Mouse (Mus musculus) kidney, adult 2 months (tissue): ENCODE measurements around the gene Gm10037. TPM values are rescaled to one million over a fixed set of nuclear protein-coding genes. Genes with fewer than 3 reads are reported as not detected.
"Not testable (repeated sequence)": the region's sequence is repeated elsewhere in the genome, so short reads cannot be mapped to it uniquely, and the experiment has no call there.

Experiments used
- DNase-seq: peaks from one replicate; pipeline ENCODE4 v3.0.0; 2021
- H3K27ac ChIP-seq: fragments of 200-500 bp; 2 replicates; pipeline ENCODE4 v1.5.1; 2012; ENCODE audit warnings: low read depth, low read length, control low read depth, inconsistent platforms; ENCODE audit not compliant: insufficient read depth
- H3K27me3 ChIP-seq: fragments of 200-500 bp; replicated peaks from 2 replicates; pipeline ENCODE4 v1.6.1; 2012; ENCODE audit warnings: mild to moderate bottlenecking, moderate library complexity, low read length, inconsistent platforms; ENCODE audit not compliant: control insufficient read depth, insufficient read depth
- H3K36me3 ChIP-seq: fragments of 200-500 bp; 2 replicates; pipeline ENCODE4 v1.6.1; 2012; ENCODE audit warnings: mild to moderate bottlenecking, moderate library complexity, low read length, inconsistent platforms; ENCODE audit not compliant: control insufficient read depth, insufficient read depth
- H3K4me1 ChIP-seq: fragments of 200-500 bp; 2 replicates; pipeline ENCODE4 v1.6.1; 2011; ENCODE audit warnings: low read length; ENCODE audit not compliant: control insufficient read depth, insufficient read depth
- H3K4me3 ChIP-seq: fragments of 200-500 bp; 2 replicates; pipeline ENCODE4 v1.5.1; 2011; ENCODE audit warnings: mild to moderate bottlenecking, low read depth, low read length, control low read depth; ENCODE audit not compliant: insufficient read depth
- CTCF ChIP-seq: fragments of 200-500 bp; conservative IDR thresholded peaks from 2 replicates; pipeline ENCODE4 v1.5.1; 2011; ENCODE audit warnings: low read depth, mild to moderate bottlenecking, control low read depth, low read length, moderate library complexity, mixed read lengths; ENCODE audit not compliant: insufficient read depth, insufficient read length
- POLR2A ChIP-seq: fragments of 200-500 bp; IDR thresholded peaks from one replicate; pipeline ENCODE4 v1.6.1; 2011; ENCODE audit warnings: low read depth, low read length, control low read depth
- WGBS: fragments of 180-500 bp; shearing (Covaris S2); methylation state at CpG from one replicate; pipeline ENCODE4 v1.1.7; 2018; 5-methylcytosine and 5-hydroxymethylcytosine counted together
- polyA plus RNA-seq: library from polyadenylated mRNA; depleted of rRNA; stranded (reverse); fragments of >200 nt; gene quantifications from 2 replicates; pipeline ENCODE4 v1.2.3, GENCODE M21; 2012; rRNA removed

Gm10037 gene
- polyA plus RNA-seq, result 1.9 and 2.5 TPM in 2 replicates

DNA sequence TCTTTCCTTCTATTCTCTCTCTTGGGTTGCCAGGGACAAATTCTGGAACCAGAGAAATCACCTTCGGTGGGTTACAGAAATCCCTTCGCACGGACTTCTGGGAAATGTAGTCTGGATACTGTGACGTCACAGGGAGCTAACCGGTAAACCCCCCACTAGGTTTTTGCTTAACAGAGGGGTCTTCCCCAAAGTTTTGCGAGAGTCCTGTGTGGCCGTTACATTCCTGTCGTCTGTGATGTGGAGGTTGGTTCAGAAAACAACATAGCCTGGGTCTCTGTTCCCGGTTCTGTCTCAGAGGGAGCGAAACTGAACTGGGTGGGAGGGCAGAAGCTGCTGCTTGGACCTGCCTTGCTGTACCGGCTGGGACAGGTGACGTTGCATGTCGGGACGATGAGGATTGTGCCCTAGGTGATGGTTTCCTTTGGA, at the start of gene Gm10037:
Gm10037 (plus strand) TSS at position 196 of the 426 bp plus-strand sequence.
- DNase-seq, result peak; percentile 74
- Histone ChIP-seq H3K36me3 (peaks cover 1% of the 10 kb centered on the region; the same call in 1 of the 2 replicates), H3K27me3 (no peaks in the 10 kb centered on the region), H3K4me3 (peak within 1 kb of the TSS; percentile 80), H3K4me1 (peaks cover 2% of the 10 kb centered on the region; the same call in 1 of the 2 replicates), H3K27ac (0 out of 2 replicates have a peak within 1 kb of the TSS, but pooled peaks have one; percentile 34)
- 4% methylated on average over 14 of the region's 14 CpGs for WGBS
- TF ChIP-seq CTCF (no peak), POLR2A (no peak)

DNA sequence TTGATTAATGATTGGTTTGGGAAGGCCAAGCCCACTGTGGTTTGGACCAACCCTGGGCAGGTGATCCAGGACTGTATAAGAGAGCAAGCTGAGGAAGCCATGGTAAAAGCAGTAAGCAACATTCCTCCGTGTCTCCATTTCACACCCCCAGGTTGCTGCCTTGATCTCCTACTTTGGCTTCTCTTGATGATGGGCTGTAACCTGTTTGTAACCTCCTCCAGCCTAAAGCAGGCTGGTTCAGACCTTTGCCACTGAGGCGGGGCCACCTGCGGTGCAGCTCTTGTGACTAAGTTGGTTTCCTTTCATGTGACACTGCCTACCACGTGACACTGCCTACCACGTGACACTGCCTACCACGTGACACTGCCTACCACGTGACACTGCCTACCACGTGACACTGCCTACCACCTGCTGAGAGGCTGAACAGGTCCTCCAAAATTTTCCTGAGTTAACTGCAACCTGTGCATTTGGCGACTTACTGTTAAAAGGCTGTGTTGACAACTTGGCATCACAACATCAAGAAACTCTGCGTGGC, 38.9 kb upstream of the Gm10037 start:
- 93% methylated on average over 10 of the region's 10 CpGs for WGBS
- Histone ChIP-seq H3K4me1 (no peaks in the 10 kb centered on the region), H3K4me3 (no peak overlapping the region), H3K36me3 (no peaks in the 10 kb centered on the region), H3K27ac (no peak overlapping the region), H3K27me3 (no peaks in the 10 kb centered on the region)
- DNase-seq, result no peak
- no peak for TF ChIP-seq CTCF
- no peak for TF ChIP-seq POLR2A

DNA sequence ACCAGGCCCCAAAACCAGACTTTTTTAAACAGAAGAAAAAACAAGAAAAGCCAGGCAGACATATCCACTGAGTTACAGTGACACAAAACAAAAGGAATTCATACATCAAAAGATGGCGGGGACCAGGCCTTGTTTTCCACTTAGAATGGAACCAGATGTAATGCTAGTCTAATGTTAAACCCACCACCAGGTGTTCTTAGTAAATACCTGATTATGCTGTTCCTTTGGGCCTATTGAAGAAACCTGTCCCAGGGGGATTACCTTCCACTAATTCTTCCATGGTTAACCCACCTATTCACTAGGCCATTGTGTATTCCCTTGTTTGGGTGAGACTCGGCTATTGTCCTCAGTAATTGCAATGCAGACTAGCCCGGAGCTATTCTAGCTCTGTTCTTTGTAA, 32.3 kb upstream of the Gm10037 start:
- no peak for DNase-seq
- H3K27me3 ChIP-seq, result no peaks in the 10 kb centered on the region
- TF ChIP-seq POLR2A (no peak), CTCF (no peak)
- no peaks in the 10 kb centered on the region for H3K36me3 ChIP-seq
- H3K4me1 ChIP-seq, result no peaks in the 10 kb centered on the region
- no peak overlapping the region for H3K27ac ChIP-seq
- H3K4me3 ChIP-seq, result no peak overlapping the region
- WGBS, result 90% methylated on average over 3 of the region's 3 CpGs

DNA sequence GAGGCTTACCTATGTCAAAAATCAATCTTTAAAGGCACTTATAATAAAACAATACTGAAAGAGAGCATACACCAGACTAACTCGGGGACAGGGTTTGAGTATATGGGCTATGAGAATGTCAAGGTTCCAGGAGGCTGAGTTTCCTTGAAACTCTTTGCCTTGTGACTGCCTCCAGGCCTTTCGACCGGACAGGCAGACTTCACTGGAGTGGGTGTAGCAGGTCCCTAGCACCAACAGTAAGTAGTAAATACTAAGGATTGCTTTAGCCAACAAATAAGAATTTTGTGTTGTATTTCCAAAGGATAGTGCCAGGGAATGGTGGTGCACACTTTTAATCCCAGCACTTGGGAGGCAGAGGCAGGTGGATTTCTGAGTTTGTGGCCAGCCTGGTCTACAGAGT, 31.8 kb upstream of the Gm10037 start:
- not testable (repeated sequence) for H3K4me1 ChIP-seq, DNase-seq, H3K4me3 ChIP-seq, H3K36me3 ChIP-seq, H3K27me3 ChIP-seq, H3K27ac ChIP-seq
- 84% methylated on average over 3 of the region's 3 CpGs for WGBS

DNA sequence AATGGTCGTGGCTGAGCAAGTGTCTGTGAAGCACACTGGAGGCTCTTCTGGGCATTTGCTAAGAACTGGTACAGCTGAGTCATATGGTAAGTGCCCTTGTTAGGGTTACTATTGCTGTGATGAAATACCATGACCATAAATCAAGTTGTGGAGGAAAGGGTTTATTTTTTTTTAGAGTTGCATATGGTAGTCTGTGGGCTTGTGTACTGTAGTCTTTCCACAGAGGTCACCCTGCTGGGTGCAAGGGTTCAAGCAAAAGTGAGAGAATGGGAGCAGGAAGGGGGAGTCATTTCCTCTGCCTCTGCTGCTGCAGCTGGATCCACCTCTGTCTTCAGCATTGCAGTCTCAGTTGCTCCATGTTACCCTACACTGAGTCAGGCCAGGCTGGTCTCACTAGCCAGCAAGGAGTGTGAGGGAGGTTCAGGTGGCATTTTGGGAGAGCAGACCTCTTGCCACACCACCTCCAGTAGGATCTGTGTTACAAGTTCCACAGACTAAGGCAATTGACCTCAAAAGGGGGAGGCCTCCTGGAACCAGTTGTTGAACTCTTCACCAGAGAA, 19.2 kb upstream of the Gm10037 start:
- WGBS, result 55% methylated on average over 1 of the region's 1 CpGs
- H3K4me1 ChIP-seq, result no peaks in the 10 kb centered on the region
- H3K4me3 ChIP-seq, result no peak overlapping the region
- no peaks in the 10 kb centered on the region for H3K27me3 ChIP-seq
- no peaks in the 10 kb centered on the region for H3K36me3 ChIP-seq
- H3K27ac ChIP-seq, result no peak overlapping the region
- no peak for DNase-seq
- TF ChIP-seq CTCF (no peak), POLR2A (no peak)

DNA sequence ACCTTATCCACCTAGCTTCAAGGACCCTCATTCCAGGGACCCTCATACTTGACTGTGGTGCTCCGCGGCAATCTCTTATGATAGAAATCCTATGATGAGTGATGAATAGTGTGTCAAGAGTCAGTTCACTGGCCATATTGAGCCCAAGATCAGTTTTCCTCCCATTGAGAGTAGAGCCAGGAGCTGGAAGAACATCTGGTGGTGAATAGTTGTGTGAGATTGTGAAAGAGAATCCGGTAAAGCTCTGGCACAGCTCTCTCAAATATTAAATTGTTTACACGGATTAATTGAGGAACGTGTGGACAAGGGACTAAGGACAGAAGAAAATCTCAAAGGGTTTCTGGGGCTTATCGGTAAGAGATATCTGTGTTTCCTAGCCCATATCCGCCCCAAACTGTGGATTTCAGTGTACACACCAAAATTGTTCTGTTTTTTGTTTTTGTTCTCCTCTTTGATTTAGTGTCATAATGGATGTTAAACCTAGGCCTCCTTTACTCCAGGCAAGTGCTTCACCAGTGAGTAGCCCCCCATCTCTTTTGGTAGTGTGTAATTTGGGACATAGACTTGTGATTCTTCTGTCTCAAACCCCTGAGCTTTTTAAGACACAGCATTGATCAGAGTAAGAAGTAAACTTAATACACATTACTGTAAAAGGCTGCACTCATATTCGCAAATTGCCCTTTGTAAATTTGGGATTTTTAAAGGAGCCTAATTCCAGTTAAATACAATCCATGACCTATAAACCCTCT, 17.8 kb upstream of the Gm10037 start:
- no peaks in the 10 kb centered on the region for H3K27me3 ChIP-seq
- H3K4me3 ChIP-seq, result no peak overlapping the region
- no peak for DNase-seq
- no peak overlapping the region for H3K27ac ChIP-seq
- no peaks in the 10 kb centered on the region for H3K4me1 ChIP-seq
- H3K36me3 ChIP-seq, result no peaks in the 10 kb centered on the region
- TF ChIP-seq POLR2A, result no peak
- TF ChIP-seq CTCF, result no peak
- WGBS, result 78% methylated on average over 8 of the region's 8 CpGs

DNA sequence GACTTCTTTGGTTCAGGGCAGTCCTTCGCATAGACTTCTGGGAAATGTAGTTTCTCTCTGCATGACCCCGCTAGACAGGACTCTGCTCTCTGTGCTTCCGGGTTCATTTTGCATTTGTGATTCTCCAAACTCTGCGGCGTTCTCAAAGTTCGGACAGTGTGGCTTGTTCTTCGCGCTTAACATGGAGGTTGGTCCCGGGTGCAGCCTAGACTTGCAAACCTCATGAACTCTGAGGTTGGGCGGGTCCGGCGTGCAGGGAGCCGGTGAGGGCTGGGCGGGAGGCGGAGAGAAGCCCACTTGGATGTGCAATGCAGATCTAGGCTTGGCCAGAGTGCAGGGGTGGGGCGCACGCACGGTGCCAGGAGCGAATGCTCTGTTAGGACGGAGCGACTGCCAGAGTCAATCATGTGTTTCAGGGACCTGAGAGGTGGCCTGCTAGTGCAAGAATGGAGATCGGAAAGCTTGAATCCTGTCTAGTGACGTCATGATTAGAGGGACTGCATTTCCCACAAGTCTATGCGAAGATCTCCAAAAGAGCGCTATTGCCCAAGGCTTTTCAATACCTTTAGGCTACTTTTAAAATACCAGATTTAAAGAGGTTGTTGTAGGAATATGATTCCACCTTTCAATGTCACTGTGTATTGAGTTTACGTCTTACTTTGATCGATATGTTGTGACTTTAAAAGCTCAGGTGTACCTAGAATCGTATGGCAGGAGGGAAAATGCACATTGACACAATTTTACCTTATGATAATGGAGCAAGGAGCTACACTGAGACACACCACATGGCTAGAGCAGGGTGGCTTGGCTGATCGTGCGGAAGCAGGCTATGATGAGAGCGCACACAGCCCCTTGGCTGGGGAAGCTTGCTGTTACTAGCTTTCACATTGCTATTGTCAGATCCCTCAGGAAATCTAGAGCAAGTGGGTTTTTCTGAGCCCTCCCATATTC, 16.9 kb upstream of the Gm10037 start, which contains the start of gene Zfp273:
Zfp273 (plus strand) TSS at position 31 of the 951 bp plus-strand sequence.
- H3K4me3 ChIP-seq, result peak within 1 kb of the TSS; percentile 98
- TF ChIP-seq CTCF, result no peak
- no peak for TF ChIP-seq POLR2A
- 3% methylated on average over 31 of the region's 31 CpGs for WGBS

More for the DNA sequence above, 16.9 kb upstream of the Gm10037 start, which contains the start of gene Zfp273:
- no peaks in the 10 kb centered on the region for H3K4me1 ChIP-seq
- peak within 1 kb of the TSS; percentile 95 for H3K27ac ChIP-seq
- no peaks in the 10 kb centered on the region for H3K36me3 ChIP-seq
- peak; percentile 92 for DNase-seq
- no peaks in the 10 kb centered on the region for H3K27me3 ChIP-seq
